Comparison of ENCODE assay signal across 26 mouse cellular contexts in genomic region chr11:29725610-29726009, GRCm38 (mm10). TPM values are rescaled to one million over a fixed set of nuclear protein-coding genes. Genes with fewer than 3 reads are reported as not detected.
A peak's percentile ranks its signal among the peaks of the same experiment; 100 is the strongest.
DNase-seq lines count a peak whose midpoint lies in the region; ATAC-seq and TF ChIP-seq lines count a peak whose summit lies in the region.
"Had no signal": no experiment of that assay in that cellular context is flagged by ENCODE, and none has a peak within 500 bp of the region (broad histone marks: within the 10 kb centered on the region; RNA-seq: fewer than 3 reads in every experiment).

No protein-coding gene starts in this region.

- H3K4me1 ChIP-seq in forebrain, embryonic 16.5 days (replicated peaks; ENCODE audit: control insufficient read depth, insufficient read depth, low read length), result peaks cover 5% of the 10 kb centered on the region
- 0 out of 2 replicates have a peak, but pooled peaks cover 2% of the 10 kb centered on the region for H3K4me1 ChIP-seq in forebrain, embryonic 14.5 days (ENCODE audit: control insufficient read depth, insufficient read depth, low read length)
- H3K4me1 ChIP-seq in intestine, postnatal 0 days (replicated peaks; ENCODE audit: control insufficient read depth, insufficient read depth, low read length), result 0 out of 2 replicates have a peak, but pooled peaks cover 2% of the 10 kb centered on the region
- no peaks in the 10 kb centered on the region for H3K4me1 ChIP-seq in intestine, embryonic 15.5 days (replicated peaks)
- no peaks in the 10 kb centered on the region for H3K4me1 ChIP-seq in lung, postnatal 0 days (ENCODE audit: insufficient read depth, low read depth, low read length)
- no peaks in the 10 kb centered on the region for H3K4me1 ChIP-seq in neural tube, embryonic 15.5 days
- H3K4me1 ChIP-seq: forebrain, embryonic 13.5 days; hindbrain, embryonic 12.5 days had no signal

- no peak overlapping the region for H3K4me2 ChIP-seq in forebrain, embryonic 16.5 days (ENCODE audit: low read length)
- no peak overlapping the region for H3K4me2 ChIP-seq in forebrain, embryonic 14.5 days (ENCODE audit: low read length)
- no peak overlapping the region for H3K4me2 ChIP-seq in intestine, postnatal 0 days (replicated peaks; ENCODE audit: low read depth)
- H3K4me2 ChIP-seq in intestine, embryonic 15.5 days (replicated peaks), result no peak overlapping the region
- H3K4me2 ChIP-seq in lung, postnatal 0 days (replicated peaks; ENCODE audit: low read depth, low read length), result no peak overlapping the region
- H3K4me2 ChIP-seq in neural tube, embryonic 15.5 days, result no peak overlapping the region
- H3K4me2 ChIP-seq: forebrain, embryonic 13.5 days; hindbrain, embryonic 12.5 days had no signal

- no peak for DNase-seq in forebrain, embryonic 14.5 days (ENCODE audit: low spot score)
- no peak for DNase-seq in lung, postnatal 0 days (ENCODE audit: low spot score)
- no peak for DNase-seq in lung, postnatal 36 days
- DNase-seq in cerebellum, adult 9-11 months, result no peak
- DNase-seq: adrenal gland, postnatal 25 days; cerebellum, adult 18-20 months; cerebellum, postnatal 14 days; heart, postnatal 14 days; kidney, adult 11 months; kidney, postnatal 36 days; layer of hippocampus, postnatal 36 days; liver; lung, adult 2 months; lung, postnatal 4 days; midbrain, embryonic 14.5 days; right cerebral cortex, postnatal 25 days; thymus, adult 2 months; thymus, postnatal 36 days had no signal

- no peaks in the 10 kb centered on the region for H3K36me3 ChIP-seq in forebrain, embryonic 16.5 days (ENCODE audit: control insufficient read depth, insufficient read depth)
- H3K36me3 ChIP-seq in forebrain, embryonic 14.5 days (ENCODE audit: control insufficient read depth, insufficient read depth, low read length), result 0 out of 2 replicates have a peak, but pooled peaks cover 3% of the 10 kb centered on the region
- H3K36me3 ChIP-seq in intestine, postnatal 0 days (ENCODE audit: control insufficient read depth, insufficient read depth), result no peaks in the 10 kb centered on the region
- H3K36me3 ChIP-seq in intestine, embryonic 15.5 days, result no peaks in the 10 kb centered on the region
- H3K36me3 ChIP-seq in lung, postnatal 0 days (ENCODE audit: insufficient read depth, low read length), result no peaks in the 10 kb centered on the region
- H3K36me3 ChIP-seq in neural tube, embryonic 15.5 days, result no peaks in the 10 kb centered on the region
- H3K36me3 ChIP-seq: hindbrain, embryonic 12.5 days had no signal

- H3K27me3 ChIP-seq in forebrain, embryonic 16.5 days (replicated peaks; ENCODE audit: control insufficient read depth, insufficient read depth, low read length), result no peaks in the 10 kb centered on the region
- H3K27me3 ChIP-seq in forebrain, embryonic 14.5 days (replicated peaks; ENCODE audit: control insufficient read depth, insufficient read depth, low read length), result no peaks in the 10 kb centered on the region
- H3K27me3 ChIP-seq in intestine, postnatal 0 days (replicated peaks; ENCODE audit: control insufficient read depth, insufficient read depth, low read length), result no peaks in the 10 kb centered on the region
- no peaks in the 10 kb centered on the region for H3K27me3 ChIP-seq in intestine, embryonic 15.5 days (replicated peaks)
- H3K27me3 ChIP-seq in lung, postnatal 0 days (replicated peaks; ENCODE audit: insufficient read depth, low read length), result no peaks in the 10 kb centered on the region
- no peaks in the 10 kb centered on the region for H3K27me3 ChIP-seq in neural tube, embryonic 15.5 days (replicated peaks)
- H3K27me3 ChIP-seq: CH12.LX; forebrain, embryonic 13.5 days; hindbrain, embryonic 12.5 days had no signal

- H3K4me3 ChIP-seq in forebrain, embryonic 16.5 days (replicated peaks; ENCODE audit: low read length), result no peak overlapping the region
- no peak overlapping the region for H3K4me3 ChIP-seq in forebrain, embryonic 14.5 days (ENCODE audit: low read depth, low read length)
- H3K4me3 ChIP-seq in intestine, postnatal 0 days (ENCODE audit: low read depth, low read length), result no peak overlapping the region
- H3K4me3 ChIP-seq in intestine, embryonic 15.5 days (replicated peaks), result no peak overlapping the region
- no peak overlapping the region for H3K4me3 ChIP-seq in lung, postnatal 0 days (ENCODE audit: low read depth, low read length)
- H3K4me3 ChIP-seq in neural tube, embryonic 15.5 days (replicated peaks), result no peak overlapping the region
- H3K4me3 ChIP-seq: forebrain, embryonic 13.5 days; hindbrain, embryonic 12.5 days had no signal

- no peaks in the 10 kb centered on the region for H3K9me3 ChIP-seq in forebrain, embryonic 16.5 days (ENCODE audit: control insufficient read depth, low read length)
- H3K9me3 ChIP-seq in forebrain, embryonic 14.5 days (replicated peaks; ENCODE audit: control insufficient read depth, low read length), result no peaks in the 10 kb centered on the region
- H3K9me3 ChIP-seq in intestine, postnatal 0 days (ENCODE audit: control insufficient read depth), result no peaks in the 10 kb centered on the region
- H3K9me3 ChIP-seq in intestine, embryonic 15.5 days, result no peaks in the 10 kb centered on the region
- no peaks in the 10 kb centered on the region for H3K9me3 ChIP-seq in lung, postnatal 0 days (ENCODE audit: low read length)
- no peaks in the 10 kb centered on the region for H3K9me3 ChIP-seq in neural tube, embryonic 15.5 days (replicated peaks)
- H3K9me3 ChIP-seq: forebrain, embryonic 13.5 days; hindbrain, embryonic 12.5 days had no signal

- H3K9ac ChIP-seq in forebrain, embryonic 16.5 days (replicated peaks; ENCODE audit: low read depth, low read length), result no peak overlapping the region
- no peak overlapping the region for H3K9ac ChIP-seq in forebrain, embryonic 14.5 days (ENCODE audit: low read length)
- no peak overlapping the region for H3K9ac ChIP-seq in intestine, postnatal 0 days (ENCODE audit: low read depth, low read length)
- H3K9ac ChIP-seq in intestine, embryonic 15.5 days, result no peak overlapping the region
- no peak overlapping the region for H3K9ac ChIP-seq in lung, postnatal 0 days (replicated peaks; ENCODE audit: low read depth)
- no peak overlapping the region for H3K9ac ChIP-seq in neural tube, embryonic 15.5 days (replicated peaks)
- H3K9ac ChIP-seq: forebrain, embryonic 13.5 days; hindbrain, embryonic 12.5 days; liver, embryonic 14.5 days had no signal

- peak; percentile 35 for TF ChIP-seq CTCF in intestine, postnatal 0 days (IDR thresholded peaks at IDR 0.05; ENCODE audit: low read depth)
- peak; percentile 27 for TF ChIP-seq CTCF in lung, postnatal 0 days (IDR thresholded peaks at IDR 0.05)

- H3K27ac ChIP-seq in forebrain, embryonic 16.5 days (ENCODE audit: low read length), result no peak overlapping the region; the same call in 1 of the 2 replicates
- no peak overlapping the region for H3K27ac ChIP-seq in forebrain, embryonic 14.5 days (ENCODE audit: low read depth, low read length)
- H3K27ac ChIP-seq in intestine, postnatal 0 days (ENCODE audit: low read depth, low read length), result no peak overlapping the region
- no peak overlapping the region for H3K27ac ChIP-seq in intestine, embryonic 15.5 days
- H3K27ac ChIP-seq in lung, postnatal 0 days (ENCODE audit: low read length), result no peak overlapping the region
- H3K27ac ChIP-seq in neural tube, embryonic 15.5 days (replicated peaks), result no peak overlapping the region
- H3K27ac ChIP-seq: forebrain, embryonic 13.5 days; hindbrain, embryonic 12.5 days; liver, embryonic 14.5 days had no signal

- 0 out of 2 replicates have a peak, but pooled peaks have one; percentile 39 for ATAC-seq in forebrain, embryonic 16.5 days
- no peak for ATAC-seq in forebrain, embryonic 14.5 days
- ATAC-seq in intestine, postnatal 0 days, result no peak
- ATAC-seq in intestine, embryonic 15.5 days, result no peak
- ATAC-seq in lung, postnatal 0 days, result no peak
- ATAC-seq in neural tube, embryonic 15.5 days (ENCODE audit: low FRiP score), result no peak
- ATAC-seq: forebrain, embryonic 13.5 days had no signal

- 54% methylated on average over 1 of the region's 1 CpGs for WGBS in forebrain, embryonic 16.5 days
- 78% methylated on average over 1 of the region's 1 CpGs for WGBS in forebrain, embryonic 14.5 days
- WGBS in intestine, postnatal 0 days, result 74% methylated on average over 1 of the region's 1 CpGs
- WGBS in intestine, embryonic 15.5 days, result 62% methylated on average over 1 of the region's 1 CpGs
- WGBS in lung, postnatal 0 days, result 52% methylated on average over 1 of the region's 1 CpGs
- WGBS in neural tube, embryonic 15.5 days, result 76% methylated on average over 1 of the region's 1 CpGs

- no peak for TF ChIP-seq EP300 in lung, postnatal 0 days (IDR thresholded peaks at IDR 0.05)

RNA-seq across cellular contexts. Expression of gene Rtn4, which starts 32.9 kb away (rescaled TPM):
- 131 and 134 TPM in 2 replicates for polyA plus RNA-seq in forebrain, embryonic 16.5 days (2015; fragmentation: Nextera tagmentation; extraction: Ambion mirVana)
- 97.5 and 133 TPM in 2 replicates for polyA plus RNA-seq in forebrain, embryonic 14.5 days (2014; fragmentation: Nextera tagmentation; extraction: Ambion mirVana)
- polyA plus RNA-seq in intestine, postnatal 0 days (2015; fragmentation: Nextera tagmentation; extraction: Ambion mirVana), result 99.9 and 102 TPM in 2 replicates
- polyA plus RNA-seq in intestine, embryonic 15.5 days (2015; fragmentation: Nextera tagmentation; extraction: Ambion mirVana), result 48.8 and 51.0 TPM in 2 replicates
- polyA plus RNA-seq in lung, postnatal 0 days (2015; fragmentation: Nextera tagmentation; extraction: Ambion mirVana), result 57.6 and 67.9 TPM in 2 replicates
- 113 and 122 TPM in 2 replicates for polyA plus RNA-seq in neural tube, embryonic 15.5 days (2015; fragmentation: Nextera tagmentation; extraction: Ambion mirVana)
